Mouse (Mus musculus) heart, postnatal 0 days (tissue): Measurements from ENCODE around the gene Schip1. TPM values are rescaled to one million over a fixed set of nuclear protein-coding genes. Genes with fewer than 3 reads are reported as not detected.

Source experiments
- ATAC-seq: fragments of 200-750 bp; cut with Nextera tagmentation; 2 replicates; pipeline ENCODE4 v1.8.0; 2017; ENCODE audit warnings: low read depth, moderate number of reproducible peaks, moderate library complexity; ENCODE audit not compliant: insufficient read depth
- DNase-seq: peaks from one replicate; pipeline ENCODE4 v3.0.0-alpha.2; 2016; ENCODE audit warnings: low spot score
- H3K27ac ChIP-seq: fragments of 300-500 bp; sonication (generic); 2 replicates; pipeline ENCODE4 v1.5.1; 2014; ENCODE audit warnings: low read depth, mild to moderate bottlenecking
- H3K27me3 ChIP-seq: fragments of 300-500 bp; sonication (generic); 2 replicates; pipeline ENCODE4 v1.6.1; 2014; ENCODE audit warnings: low read length, mixed read lengths; ENCODE audit not compliant: control insufficient read depth, insufficient read depth
- H3K36me3 ChIP-seq: fragments of 300-500 bp; sonication (generic); replicated peaks from 2 replicates; pipeline ENCODE4 v1.6.1; 2014; ENCODE audit warnings: low read length, mixed read lengths; ENCODE audit not compliant: control insufficient read depth, insufficient read depth
- H3K4me1 ChIP-seq: fragments of 300-500 bp; sonication (generic); 2 replicates; pipeline ENCODE4 v1.6.1; 2014; ENCODE audit warnings: antibody characterized with exemption; ENCODE audit not compliant: control insufficient read depth, insufficient read depth
- H3K4me2 ChIP-seq: fragments of 300-500 bp; sonication (generic); 2 replicates; pipeline ENCODE4 v1.6.1; 2014; ENCODE audit warnings: low read depth, mild to moderate bottlenecking, low read length, moderate library complexity
- H3K4me3 ChIP-seq: fragments of 300-500 bp; sonication (generic); 2 replicates; pipeline ENCODE4 v1.5.1; 2014; ENCODE audit warnings: low read depth, low read length
- H3K9ac ChIP-seq: fragments of 300-500 bp; sonication (generic); replicated peaks from 2 replicates; pipeline ENCODE4 v1.6.1; 2014; ENCODE audit warnings: low read depth, low read length, mixed read lengths
- H3K9me3 ChIP-seq: fragments of 300-500 bp; sonication (generic); replicated peaks from 2 replicates; pipeline ENCODE4 v1.6.1; 2016; ENCODE audit warnings: low read length; ENCODE audit not compliant: control insufficient read depth
- CTCF ChIP-seq: IDR thresholded peaks from 2 replicates; pipeline ENCODE4 v1.5.1; 2016; ENCODE audit warnings: antibody characterized with exemption, control low read depth, low read depth
- EP300 ChIP-seq: IDR thresholded peaks from 2 replicates; pipeline ENCODE4 v1.6.1; 2016; ENCODE audit warnings: antibody characterized with exemption, low read depth
- whole genome bisulfite sequencing: fragments of 180-500 bp; shearing (Covaris S2); extraction: QIAGEN DNeasy Blood & Tissue Kit; methylation state at CpG from one replicate; pipeline ENCODE4 v1.1.7; 2014; 5-methylcytosine and 5-hydroxymethylcytosine counted together
- polyA plus RNA-seq: library from polyadenylated mRNA; unstranded; fragments of >200 nt; fragmentation: Nextera tagmentation; extraction: Ambion mirVana; gene quantifications from 2 replicates; pipeline ENCODE4 v1.2.1, GENCODE M21; 2015
- total RNA-seq: library from RNA; depleted of rRNA; stranded (reverse); fragments of >200 nt; gene quantifications from 2 replicates; pipeline ENCODE4 v1.2.3, GENCODE M21; 2014; ENCODE audit warnings: low replicate concordance

Gene Schip1
- total and polyA plus RNA-seq, 2 experiments from 2014 or later, result 58.4 to 74.3 TPM

GRCm38 (mm10) chr3:68568716-68569115 lies 504.1 kb downstream of the Schip1 start:
- Histone ChIP-seq H3K9ac (no peak overlapping the region), H3K36me3 (no peaks in the 10 kb centered on the region), H3K4me2 (no peak overlapping the region), H3K9me3 (no peaks in the 10 kb centered on the region), H3K27ac (no peak overlapping the region), H3K4me3 (no peak overlapping the region), H3K4me1 (0 out of 2 replicates have a peak, but pooled peaks cover 12% of the 10 kb centered on the region), H3K27me3 (no peaks in the 10 kb centered on the region)
- no peak for DNase-seq
- WGBS, result 53% methylated on average over 7 of the region's 7 CpGs
- ATAC-seq, result no peak
- TF ChIP-seq CTCF (no peak), EP300 (no peak)

GRCm38 (mm10) chr3:68570319-68570718 lies 505.7 kb downstream of the Schip1 start:
- DNase-seq, result no peak
- H3K27me3 ChIP-seq, result no peaks in the 10 kb centered on the region
- H3K36me3 ChIP-seq, result no peaks in the 10 kb centered on the region
- no peak for ATAC-seq
- WGBS, result 81% methylated on average over 4 of the region's 4 CpGs
- TF ChIP-seq EP300 (no peak), CTCF (no peak)
- no peak overlapping the region for H3K4me2 ChIP-seq
- no peak overlapping the region for H3K27ac ChIP-seq
- H3K4me3 ChIP-seq, result no peak overlapping the region
- 0 out of 2 replicates have a peak, but pooled peaks cover 11% of the 10 kb centered on the region for H3K4me1 ChIP-seq
- H3K9me3 ChIP-seq, result no peaks in the 10 kb centered on the region
- H3K9ac ChIP-seq, result no peak overlapping the region

GRCm38 (mm10) chr3:68572249-68573225 lies 507.9 kb downstream of the Schip1 start:
- TF ChIP-seq EP300 (no peak), CTCF (no peak)
- Histone ChIP-seq H3K9me3 (no peaks in the 10 kb centered on the region), H3K4me1 (peaks cover 32% of the 10 kb centered on the region), H3K4me2 (peak overlapping the region; percentile 51), H3K9ac (peak overlapping the region; percentile 32), H3K36me3 (no peaks in the 10 kb centered on the region), H3K27ac (no peak overlapping the region), H3K4me3 (peak overlapping the region; percentile 23), H3K27me3 (no peaks in the 10 kb centered on the region)
- ATAC-seq (peak; percentile 63), DNase-seq (no peak)
- WGBS, result 34% methylated on average over 28 of the region's 28 CpGs

DNA sequence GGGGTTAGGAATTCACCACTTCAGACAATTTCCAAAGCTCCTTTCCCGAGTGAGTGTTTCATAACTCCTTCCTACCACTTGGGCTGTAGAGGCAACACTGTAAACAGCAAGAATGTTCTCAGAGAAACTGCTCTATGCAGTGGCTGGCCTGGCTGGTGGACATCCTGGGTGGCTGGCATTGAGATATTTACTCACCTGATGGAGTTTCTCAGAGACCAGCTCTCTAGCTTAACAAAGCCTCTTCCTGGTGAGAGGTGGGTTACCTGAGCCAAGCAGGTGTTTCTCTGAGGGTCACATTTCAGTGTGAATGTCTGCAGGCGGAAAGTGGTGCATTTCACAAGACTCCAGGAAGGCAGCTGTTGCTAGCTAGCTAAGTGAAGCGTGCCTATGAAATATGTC lies 508.6 kb downstream of the Schip1 start:
- WGBS, result 84% methylated on average over 3 of the region's 3 CpGs
- Histone ChIP-seq H3K27me3 (no peaks in the 10 kb centered on the region), H3K4me1 (peaks cover 32% of the 10 kb centered on the region), H3K9ac (no peak overlapping the region), H3K4me2 (no peak overlapping the region), H3K36me3 (no peaks in the 10 kb centered on the region), H3K27ac (no peak overlapping the region), H3K4me3 (no peak overlapping the region), H3K9me3 (no peaks in the 10 kb centered on the region)
- ATAC-seq, result no peak
- no peak for DNase-seq
- TF ChIP-seq CTCF (no peak), EP300 (no peak)

GRCm38 (mm10) chr3:68574097-68574496 lies 509.5 kb downstream of the Schip1 start:
- 76% methylated on average over 7 of the region's 8 CpGs for whole genome bisulfite sequencing

More at GRCm38 (mm10) chr3:68574097-68574496, 509.5 kb downstream of the Schip1 start:
- Histone ChIP-seq H3K4me2 (no peak overlapping the region), H3K9me3 (no peaks in the 10 kb centered on the region), H3K27ac (no peak overlapping the region), H3K36me3 (no peaks in the 10 kb centered on the region), H3K9ac (no peak overlapping the region), H3K27me3 (no peaks in the 10 kb centered on the region), H3K4me3 (no peak overlapping the region), H3K4me1 (peaks cover 32% of the 10 kb centered on the region)
- no peak for ATAC-seq
- no peak for DNase-seq
- TF ChIP-seq CTCF (no peak), EP300 (no peak)
